In genomic region chr5:108659698-108660631, GRCm38 (mm10) we compare ENCODE assay signal across 8 mouse cellular contexts. TPM values are rescaled to one million over a fixed set of nuclear protein-coding genes. Genes with fewer than 3 reads are reported as not detected.
A peak's percentile ranks its signal among the peaks of the same experiment; 100 is the strongest.
DNase-seq lines count a peak whose midpoint lies in the region; ATAC-seq lines count a peak whose summit lies in the region.

Gene Idua, plus strand, starts transcription at chr5:108660331.

- H3K27ac ChIP-seq in lung, embryonic 16.5 days (ENCODE audit: low read length): peak within 1 kb of the TSS; percentile 25; the same call in 1 of the 2 replicates
- H3K27ac ChIP-seq in kidney, embryonic 15.5 days: no peak within 1 kb of the TSS
- H3K27ac ChIP-seq in midbrain, embryonic 12.5 days (replicated peaks): no peak within 1 kb of the TSS

- peaks cover 7% of the 10 kb centered on the region for H3K4me1 ChIP-seq in lung, embryonic 16.5 days (replicated peaks; ENCODE audit: control insufficient read depth, insufficient read depth, low read length)
- peaks cover 18% of the 10 kb centered on the region for H3K4me1 ChIP-seq in kidney, embryonic 15.5 days
- peaks cover 21% of the 10 kb centered on the region for H3K4me1 ChIP-seq in midbrain, embryonic 12.5 days

- H3K4me2 ChIP-seq in lung, embryonic 16.5 days (ENCODE audit: low read depth, low read length): peak within 1 kb of the TSS; percentile 94
- H3K4me2 ChIP-seq in kidney, embryonic 15.5 days: peak within 1 kb of the TSS; percentile 87
- peak within 1 kb of the TSS; percentile 90 for H3K4me2 ChIP-seq in midbrain, embryonic 12.5 days (replicated peaks)

- no peaks in the 10 kb centered on the region for H3K27me3 ChIP-seq in lung, embryonic 16.5 days (ENCODE audit: control insufficient read depth, insufficient read depth, low read depth, low read length)
- peaks cover 12% of the 10 kb centered on the region; the same call in 1 of the 2 replicates for H3K27me3 ChIP-seq in kidney, embryonic 15.5 days
- peaks cover 5% of the 10 kb centered on the region; the same call in 1 of the 2 replicates for H3K27me3 ChIP-seq in midbrain, embryonic 12.5 days

- peak; percentile 13; the same call in 1 of the 2 replicates for ATAC-seq in lung, embryonic 16.5 days (ENCODE audit: low read depth)
- ATAC-seq in granulocyte monocyte progenitor cell, adult 5-6 weeks (replicated peaks; ENCODE audit: poor library complexity, severe bottlenecking): peak; percentile 22
- ATAC-seq in kidney, embryonic 15.5 days (replicated peaks; ENCODE audit: low FRiP score): peak; percentile 79
- ATAC-seq in midbrain, embryonic 12.5 days (ENCODE audit: low FRiP score, low read depth): no peak; the same call in none of the 2 replicates

- peak within 1 kb of the TSS; percentile 92 for H3K4me3 ChIP-seq in lung, embryonic 16.5 days (ENCODE audit: low read length)
- H3K4me3 ChIP-seq in kidney, embryonic 15.5 days (replicated peaks): peak within 1 kb of the TSS; percentile 61
- peak within 1 kb of the TSS; percentile 85 for H3K4me3 ChIP-seq in midbrain, embryonic 12.5 days

- 10% methylated on average over 24 of the region's 24 CpGs for WGBS in lung, embryonic 16.5 days
- WGBS in kidney, embryonic 15.5 days: 9% methylated on average over 24 of the region's 24 CpGs
- WGBS in midbrain, embryonic 12.5 days: 9% methylated on average over 24 of the region's 24 CpGs

- no peak for DNase-seq in lung, postnatal 4 days
- no peak for DNase-seq in adrenal gland, postnatal 4 days (ENCODE audit: low spot score in 2 of 2)
- no peak for DNase-seq in cerebellum, adult 11-12 months
- DNase-seq in spleen, postnatal 36 days (ENCODE audit: low spot score in 2 of 2): no peak

- H3K36me3 ChIP-seq in lung, embryonic 16.5 days (ENCODE audit: control insufficient read depth, insufficient read depth, low read length): peaks cover 13% of the 10 kb centered on the region
- peaks cover 28% of the 10 kb centered on the region for H3K36me3 ChIP-seq in kidney, embryonic 15.5 days
- peaks cover 31% of the 10 kb centered on the region for H3K36me3 ChIP-seq in midbrain, embryonic 12.5 days

- H3K9ac ChIP-seq in lung, embryonic 16.5 days (ENCODE audit: low read length): peak within 1 kb of the TSS; percentile 96
- H3K9ac ChIP-seq in kidney, embryonic 15.5 days: peak within 1 kb of the TSS; percentile 76
- peak within 1 kb of the TSS; percentile 91 for H3K9ac ChIP-seq in midbrain, embryonic 12.5 days (replicated peaks)

- no peaks in the 10 kb centered on the region for H3K9me3 ChIP-seq in lung, embryonic 16.5 days (ENCODE audit: control insufficient read depth, low read length)
- H3K9me3 ChIP-seq in kidney, embryonic 15.5 days (replicated peaks): no peaks in the 10 kb centered on the region
- no peaks in the 10 kb centered on the region for H3K9me3 ChIP-seq in midbrain, embryonic 12.5 days

RNA-seq across cellular contexts. Expression of gene Idua, which starts in this region (rescaled TPM):
- 13.8 and 15.7 TPM in 2 replicates for polyA plus RNA-seq in lung, embryonic 16.5 days (2015; fragmentation: Nextera tagmentation; extraction: Ambion mirVana)
- 10 to 100 TPM; 17.7 to 17.8 TPM for total RNA-seq in adrenal gland, postnatal 4 days (2021)
- total RNA-seq in granulocyte monocyte progenitor cell, adult 5-6 weeks (2014; fragmentation: Nextera tagmentation): 13.3 and 18.6 TPM in 2 replicates
- 5.9 and 6.4 TPM in 2 replicates for total RNA-seq in granulocyte monocyte progenitor cell, adult 5-6 weeks (2017)
- polyA plus RNA-seq in kidney, embryonic 15.5 days (2015; fragmentation: Nextera tagmentation; extraction: Ambion mirVana): 10.2 and 11.1 TPM in 2 replicates
- polyA plus RNA-seq in midbrain, embryonic 12.5 days (2016; fragmentation: Nextera tagmentation; extraction: Ambion mirVana): 12.3 and 12.8 TPM in 2 replicates
